Mouse (Mus musculus): ENCODE data around the gene Bfsp1. TPM values are rescaled to one million over a fixed set of nuclear protein-coding genes. Genes with fewer than 3 reads are reported as not detected.

The Bfsp1 gene
- polyA plus RNA-seq, 1 experiment from 2014 or later: 2.3 TPM

DNA sequence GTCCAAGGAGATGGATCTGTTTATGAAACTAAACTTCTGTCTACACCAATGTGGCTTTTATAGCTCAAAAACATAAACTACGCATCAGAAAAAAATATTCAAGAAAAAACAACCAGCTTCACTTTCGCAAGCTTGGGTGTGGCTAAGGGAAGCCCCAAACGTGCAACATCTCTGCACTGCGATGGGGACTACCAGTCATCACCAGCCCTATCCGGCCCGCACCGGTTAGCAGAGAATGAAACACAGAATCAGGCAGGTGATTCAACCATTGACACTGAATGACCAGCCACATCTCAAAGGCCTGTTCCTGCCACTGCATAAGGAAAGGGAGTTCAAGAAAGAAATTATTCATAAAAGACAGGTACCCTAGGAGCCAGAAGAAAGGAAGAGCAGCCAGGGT lies 27.2 kb downstream of the Bfsp1 start:
- Histone ChIP-seq H3K9ac (no peak overlapping the region), H3K36me3 (no peaks in the 10 kb centered on the region), H3K4me2 (no peak overlapping the region), H3K27ac (ENCODE audit: poor library complexity, severe bottlenecking) (no peak overlapping the region), H3K9me3 (replicated peaks) (no peaks in the 10 kb centered on the region), H3K4me1 (replicated peaks) (peaks cover 8% of the 10 kb centered on the region; the same call in 1 of the 2 replicates), H3K27me3 (replicated peaks) (no peaks in the 10 kb centered on the region), H3K4me3 (no peak overlapping the region)
- WGBS: 76% methylated on average over 7 of the region's 7 CpGs
- no peak for ATAC-seq (ENCODE audit: insufficient number of reproducible peaks, low FRiP score)

DNA sequence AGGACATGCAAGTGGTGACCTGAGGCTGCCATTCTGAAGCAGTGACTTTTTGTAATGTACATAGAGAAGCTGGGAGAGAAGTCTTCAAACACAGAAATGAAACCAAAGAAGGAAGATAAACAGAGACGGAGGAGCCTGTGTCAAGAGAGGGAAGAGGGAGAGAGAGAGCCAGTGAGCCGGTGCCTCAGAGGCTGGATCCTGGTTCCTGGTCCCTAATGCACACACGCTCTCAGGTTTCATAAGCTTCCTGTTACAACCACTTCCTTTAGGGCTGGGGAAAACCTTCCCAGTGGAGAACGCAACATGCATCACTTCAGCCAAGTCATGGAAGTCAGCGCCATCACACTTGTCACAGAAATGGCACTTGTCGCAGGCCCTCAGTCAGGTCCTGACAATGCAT lies 28.9 kb downstream of the Bfsp1 start:
- no peaks in the 10 kb centered on the region for H3K9me3 ChIP-seq (replicated peaks)
- H3K27ac ChIP-seq (ENCODE audit: poor library complexity, severe bottlenecking): no peak overlapping the region
- no peaks in the 10 kb centered on the region for H3K36me3 ChIP-seq
- H3K4me3 ChIP-seq: no peak overlapping the region
- peaks cover 8% of the 10 kb centered on the region; the same call in 1 of the 2 replicates for H3K4me1 ChIP-seq (replicated peaks)
- no peaks in the 10 kb centered on the region for H3K27me3 ChIP-seq (replicated peaks)
- H3K4me2 ChIP-seq: no peak overlapping the region
- no peak for ATAC-seq (ENCODE audit: insufficient number of reproducible peaks, low FRiP score)
- WGBS: 57% methylated on average over 6 of the region's 6 CpGs
- H3K9ac ChIP-seq: no peak overlapping the region

DNA sequence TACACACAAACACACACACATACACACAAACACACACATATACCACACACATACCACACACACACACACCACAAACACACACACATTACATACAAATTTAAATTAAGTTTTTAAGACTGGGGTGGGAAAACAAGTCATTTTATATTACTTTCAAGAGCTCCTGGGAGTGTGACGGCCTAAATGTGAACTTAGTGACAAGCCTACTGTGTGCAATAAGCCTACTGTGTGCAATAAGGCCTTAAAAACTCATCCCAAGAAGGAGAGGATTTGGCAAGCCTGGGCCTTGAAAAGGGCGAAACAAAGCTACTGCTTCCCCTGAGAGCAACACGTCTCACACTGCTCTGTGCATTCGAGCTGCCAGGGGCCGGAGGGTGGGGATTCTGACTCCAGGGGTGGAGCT lies 30.3 kb downstream of the Bfsp1 start:
- no peak for ATAC-seq (ENCODE audit: insufficient number of reproducible peaks, low FRiP score)
- Histone ChIP-seq H3K9ac (no peak overlapping the region), H3K27me3 (replicated peaks) (no peaks in the 10 kb centered on the region), H3K4me3 (no peak overlapping the region), H3K36me3 (no peaks in the 10 kb centered on the region), H3K4me1 (replicated peaks) (peaks cover 8% of the 10 kb centered on the region; the same call in 1 of the 2 replicates), H3K9me3 (replicated peaks) (no peaks in the 10 kb centered on the region), H3K27ac (ENCODE audit: poor library complexity, severe bottlenecking) (no peak overlapping the region), H3K4me2 (no peak overlapping the region)
- WGBS: 77% methylated on average over 5 of the region's 5 CpGs

DNA sequence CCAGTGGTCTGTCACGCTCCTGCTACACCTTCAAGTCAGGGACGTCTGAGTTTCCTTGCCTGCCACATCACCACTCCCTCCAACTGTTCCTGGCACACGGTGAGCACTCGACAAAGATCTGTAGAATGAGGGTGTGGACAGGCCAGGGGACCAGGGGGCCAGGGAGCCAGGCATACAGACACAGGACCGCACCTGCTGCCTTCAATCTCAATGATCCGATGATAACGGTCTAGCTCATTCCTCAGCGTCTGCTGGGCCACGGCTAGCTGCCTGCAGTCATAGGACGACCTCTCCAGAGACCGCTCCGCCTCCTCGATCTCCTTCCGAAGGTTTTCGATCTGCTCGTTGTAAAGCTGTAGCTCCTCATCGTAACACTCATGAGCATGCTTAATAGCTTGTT lies 31.3 kb downstream of the Bfsp1 start:
- Histone ChIP-seq H3K9me3 (replicated peaks) (no peaks in the 10 kb centered on the region), H3K27ac (ENCODE audit: poor library complexity, severe bottlenecking) (no peak overlapping the region), H3K36me3 (no peaks in the 10 kb centered on the region), H3K9ac (no peak overlapping the region), H3K4me2 (peak overlapping the region; percentile 17; the same call in 1 of the 2 replicates), H3K27me3 (replicated peaks) (no peaks in the 10 kb centered on the region), H3K4me3 (no peak overlapping the region), H3K4me1 (replicated peaks) (peaks cover 8% of the 10 kb centered on the region; the same call in 1 of the 2 replicates)
- 62% methylated on average over 17 of the region's 17 CpGs for WGBS
- ATAC-seq (ENCODE audit: insufficient number of reproducible peaks, low FRiP score): no peak

DNA sequence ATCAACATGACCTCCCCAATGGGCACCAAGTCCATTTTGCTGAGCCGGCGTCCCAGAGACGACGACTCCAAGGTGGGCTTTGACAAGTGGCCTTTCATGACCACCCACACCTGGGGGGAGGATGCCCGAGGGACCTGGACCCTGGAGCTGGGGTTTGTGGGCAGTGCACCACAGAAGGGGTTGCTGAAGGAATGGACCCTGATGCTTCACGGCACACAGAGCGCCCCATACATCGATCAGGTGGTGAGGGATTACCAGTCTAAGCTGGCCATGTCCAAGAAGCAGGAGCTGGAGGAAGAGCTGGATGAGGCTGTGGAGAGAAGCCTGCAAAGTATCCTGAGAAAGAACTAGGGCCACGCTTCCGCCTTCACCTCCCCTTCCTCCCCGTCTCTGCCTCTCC lies 49.5 kb downstream of the Bfsp1 start:
- H3K9ac ChIP-seq: no peak overlapping the region
- WGBS: 81% methylated on average over 11 of the region's 11 CpGs
- 0 out of 2 replicates have a peak, but pooled peaks cover 2% of the 10 kb centered on the region for H3K4me1 ChIP-seq (replicated peaks)
- no peak overlapping the region for H3K4me3 ChIP-seq
- ATAC-seq (ENCODE audit: insufficient number of reproducible peaks, low FRiP score): no peak
- no peak overlapping the region for H3K27ac ChIP-seq (ENCODE audit: poor library complexity, severe bottlenecking)
- H3K27me3 ChIP-seq (replicated peaks): no peaks in the 10 kb centered on the region
- H3K36me3 ChIP-seq: no peaks in the 10 kb centered on the region
- no peak overlapping the region for H3K4me2 ChIP-seq
- H3K9me3 ChIP-seq (replicated peaks): no peaks in the 10 kb centered on the region

DNA sequence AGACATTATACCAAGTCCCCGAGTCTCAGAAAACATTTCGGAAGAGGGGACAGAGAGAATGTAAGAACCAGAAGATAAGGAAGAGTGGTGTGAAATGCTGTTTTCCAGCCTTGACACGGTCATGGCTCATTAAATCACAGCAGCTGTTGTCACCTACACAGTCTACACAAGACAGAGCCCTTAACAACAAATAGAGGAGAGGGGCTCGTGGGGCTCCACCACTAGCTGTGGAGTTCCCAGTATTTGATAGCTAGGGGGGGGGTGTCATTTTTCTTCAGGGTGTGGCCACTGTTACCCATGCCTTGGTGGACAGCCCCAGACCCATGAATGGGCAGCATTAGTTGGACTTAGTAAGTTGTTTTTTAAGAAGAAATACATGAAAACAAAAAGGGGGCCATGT lies 50.7 kb downstream of the Bfsp1 start:
- WGBS: 28% methylated on average over 4 of the region's 4 CpGs
- H3K27me3 ChIP-seq (replicated peaks): no peaks in the 10 kb centered on the region
- H3K4me2 ChIP-seq: no peak overlapping the region
- no peak overlapping the region for H3K27ac ChIP-seq (ENCODE audit: poor library complexity, severe bottlenecking)
- H3K4me1 ChIP-seq (replicated peaks): 0 out of 2 replicates have a peak, but pooled peaks cover 3% of the 10 kb centered on the region
- ATAC-seq (ENCODE audit: insufficient number of reproducible peaks, low FRiP score): no peak
- no peak overlapping the region for H3K9ac ChIP-seq
- no peak overlapping the region for H3K4me3 ChIP-seq
- H3K9me3 ChIP-seq (replicated peaks): no peaks in the 10 kb centered on the region
- H3K36me3 ChIP-seq: no peaks in the 10 kb centered on the region

DNA sequence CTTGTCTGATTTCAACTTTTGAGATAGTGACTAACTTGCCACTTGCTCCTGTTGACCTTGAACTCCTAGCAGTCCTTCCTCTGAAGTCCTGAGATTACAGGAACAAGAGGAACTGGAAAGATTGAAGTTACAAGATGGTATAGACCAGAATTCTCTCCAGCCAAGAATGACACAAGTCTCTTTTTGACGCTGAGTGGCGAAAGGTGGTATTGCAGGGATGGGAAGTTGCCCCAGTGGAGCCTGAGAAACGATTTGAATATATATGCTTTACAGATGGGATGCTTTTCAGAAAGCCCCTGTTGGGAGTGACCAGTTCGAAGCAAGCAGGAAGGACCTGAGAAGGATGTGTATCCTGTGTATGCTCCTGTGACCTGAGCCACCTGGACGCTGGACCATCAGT lies 54.2 kb downstream of the Bfsp1 start:
- Histone ChIP-seq H3K4me2 (no peak overlapping the region), H3K4me1 (replicated peaks) (peaks cover 15% of the 10 kb centered on the region), H3K27me3 (replicated peaks) (no peaks in the 10 kb centered on the region), H3K9ac (no peak overlapping the region), H3K9me3 (replicated peaks) (no peaks in the 10 kb centered on the region; the same call in 1 of the 2 replicates), H3K36me3 (no peaks in the 10 kb centered on the region), H3K4me3 (no peak overlapping the region), H3K27ac (ENCODE audit: poor library complexity, severe bottlenecking) (no peak overlapping the region)
- ATAC-seq (ENCODE audit: insufficient number of reproducible peaks, low FRiP score): no peak
- 60% methylated on average over 5 of the region's 5 CpGs for WGBS

DNA sequence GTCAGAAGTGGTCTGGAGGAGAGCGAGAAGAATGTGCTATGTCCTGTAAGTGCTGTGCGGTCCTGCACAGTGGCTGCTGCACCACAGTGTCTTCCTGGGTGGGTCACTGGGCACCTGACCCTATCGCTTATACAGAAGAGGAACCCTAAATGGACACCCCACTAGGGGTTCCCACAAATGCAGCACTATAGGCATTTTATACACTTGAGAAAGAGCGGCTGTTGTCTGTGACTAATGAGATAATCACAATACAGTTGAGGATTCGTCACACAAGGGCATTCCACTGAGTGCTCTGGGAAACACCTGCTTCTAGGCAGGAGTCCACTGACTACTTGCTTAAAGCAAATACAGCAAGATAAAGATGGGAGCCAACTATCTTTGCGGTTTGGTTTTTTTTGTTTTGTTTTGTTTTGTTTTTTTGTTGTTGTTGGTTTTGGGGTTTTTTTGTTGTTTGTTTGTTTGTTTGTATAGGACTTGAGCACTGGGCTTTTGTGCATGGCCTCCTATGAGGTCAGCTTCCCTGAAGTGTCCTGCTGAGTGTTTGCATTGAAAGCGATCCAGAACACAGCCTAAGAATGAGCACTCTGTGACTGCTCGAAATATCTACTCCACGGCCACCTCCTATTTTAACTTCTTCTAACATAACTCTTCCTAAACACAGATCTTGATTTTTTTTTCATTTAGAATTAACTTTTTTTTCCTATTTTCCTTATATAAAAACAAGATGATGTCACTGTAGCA lies 55.9 kb downstream of the Bfsp1 start:
- H3K9ac ChIP-seq: no peak overlapping the region
- H3K4me1 ChIP-seq (replicated peaks): peaks cover 15% of the 10 kb centered on the region
- H3K4me2 ChIP-seq: peak overlapping the region; percentile 30; the same call in 1 of the 2 replicates
- no peaks in the 10 kb centered on the region for H3K36me3 ChIP-seq
- H3K27ac ChIP-seq (ENCODE audit: poor library complexity, severe bottlenecking): no peak overlapping the region
- no peaks in the 10 kb centered on the region for H3K27me3 ChIP-seq (replicated peaks)
- H3K9me3 ChIP-seq (replicated peaks): no peaks in the 10 kb centered on the region; the same call in 1 of the 2 replicates
- no peak for ATAC-seq (ENCODE audit: insufficient number of reproducible peaks, low FRiP score)
- 0 out of 2 replicates have a peak overlapping the region, but pooled peaks have one; percentile 9 for H3K4me3 ChIP-seq
- WGBS: 57% methylated on average over 9 of the region's 9 CpGs

DNA sequence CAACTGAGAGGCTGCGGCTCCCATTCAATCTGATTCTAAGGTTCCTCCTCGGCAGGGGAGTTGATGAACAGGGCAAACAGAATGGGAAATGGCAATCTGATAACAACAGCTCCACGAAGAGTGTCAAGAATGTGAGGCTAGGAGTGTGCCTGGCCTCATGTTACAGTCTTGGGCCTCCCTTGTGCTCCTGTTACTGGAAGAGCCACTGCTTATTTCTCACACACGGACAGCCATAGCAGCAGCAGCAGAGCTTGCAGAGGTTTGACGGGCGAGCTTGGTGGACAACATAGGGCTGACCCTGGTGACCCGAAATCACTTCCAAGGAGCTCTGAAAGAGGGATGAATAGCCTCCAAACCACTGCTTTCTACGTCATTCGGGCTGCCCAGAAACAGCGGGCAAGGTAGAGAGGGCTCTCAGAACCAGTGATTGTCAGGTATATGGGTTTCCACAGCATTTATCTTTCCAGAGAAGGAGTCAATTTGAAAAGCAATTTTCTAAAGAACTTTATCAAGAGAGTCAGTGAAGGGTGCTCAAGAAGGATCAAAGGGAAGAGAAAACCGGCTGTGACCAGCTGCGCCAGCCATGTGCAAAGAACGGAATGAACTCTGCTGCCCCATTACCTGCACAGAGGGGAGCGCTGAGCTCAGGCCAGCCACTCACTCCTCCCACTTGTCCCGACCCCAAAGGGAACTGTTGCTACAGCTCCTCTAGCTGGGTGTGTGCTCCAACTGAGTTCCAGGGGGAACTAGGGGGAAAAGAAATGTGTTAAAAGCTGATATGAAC lies 56.6 kb downstream of the Bfsp1 start:
- no peak for ATAC-seq (ENCODE audit: insufficient number of reproducible peaks, low FRiP score)
- Histone ChIP-seq H3K27ac (ENCODE audit: poor library complexity, severe bottlenecking) (no peak overlapping the region), H3K27me3 (replicated peaks) (no peaks in the 10 kb centered on the region), H3K9ac (no peak overlapping the region), H3K4me2 (peak overlapping the region; percentile 30; the same call in 1 of the 2 replicates), H3K4me3 (0 out of 2 replicates have a peak overlapping the region, but pooled peaks have one; percentile 9), H3K36me3 (no peaks in the 10 kb centered on the region), H3K4me1 (replicated peaks) (peaks cover 15% of the 10 kb centered on the region), H3K9me3 (replicated peaks) (no peaks in the 10 kb centered on the region; the same call in 1 of the 2 replicates)
- WGBS: 53% methylated on average over 15 of the region's 15 CpGs

DNA sequence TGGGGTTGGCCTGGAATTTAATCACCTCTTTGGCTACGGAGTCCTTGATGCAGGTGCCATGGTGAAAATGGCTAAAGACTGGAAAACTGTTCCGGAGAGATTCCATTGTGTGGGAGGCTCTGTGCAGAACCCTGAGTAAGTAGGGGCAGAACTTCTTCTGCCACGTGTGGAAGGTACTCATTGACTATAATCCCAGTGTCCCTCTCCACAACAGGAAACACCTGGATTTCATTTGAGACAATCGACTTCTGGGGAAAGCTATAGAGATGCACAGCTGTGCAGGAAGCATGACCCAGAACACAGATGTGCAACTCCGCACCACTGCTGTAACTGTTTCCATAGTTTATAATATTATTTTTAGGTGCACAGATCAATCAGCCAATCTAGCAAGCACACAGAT lies 61.9 kb downstream of the Bfsp1 start:
- H3K4me3 ChIP-seq: no peak overlapping the region
- H3K36me3 ChIP-seq: no peaks in the 10 kb centered on the region
- ATAC-seq (ENCODE audit: insufficient number of reproducible peaks, low FRiP score): no peak
- 73% methylated on average over 5 of the region's 5 CpGs for WGBS
- H3K4me1 ChIP-seq (replicated peaks): peaks cover 1% of the 10 kb centered on the region; the same call in 1 of the 2 replicates
- no peaks in the 10 kb centered on the region; the same call in 1 of the 2 replicates for H3K9me3 ChIP-seq (replicated peaks)
- no peak overlapping the region for H3K4me2 ChIP-seq
- no peak overlapping the region for H3K9ac ChIP-seq
- H3K27ac ChIP-seq (ENCODE audit: poor library complexity, severe bottlenecking): no peak overlapping the region
- H3K27me3 ChIP-seq (replicated peaks): peaks cover 4% of the 10 kb centered on the region; the same call in 1 of the 2 replicates

DNA sequence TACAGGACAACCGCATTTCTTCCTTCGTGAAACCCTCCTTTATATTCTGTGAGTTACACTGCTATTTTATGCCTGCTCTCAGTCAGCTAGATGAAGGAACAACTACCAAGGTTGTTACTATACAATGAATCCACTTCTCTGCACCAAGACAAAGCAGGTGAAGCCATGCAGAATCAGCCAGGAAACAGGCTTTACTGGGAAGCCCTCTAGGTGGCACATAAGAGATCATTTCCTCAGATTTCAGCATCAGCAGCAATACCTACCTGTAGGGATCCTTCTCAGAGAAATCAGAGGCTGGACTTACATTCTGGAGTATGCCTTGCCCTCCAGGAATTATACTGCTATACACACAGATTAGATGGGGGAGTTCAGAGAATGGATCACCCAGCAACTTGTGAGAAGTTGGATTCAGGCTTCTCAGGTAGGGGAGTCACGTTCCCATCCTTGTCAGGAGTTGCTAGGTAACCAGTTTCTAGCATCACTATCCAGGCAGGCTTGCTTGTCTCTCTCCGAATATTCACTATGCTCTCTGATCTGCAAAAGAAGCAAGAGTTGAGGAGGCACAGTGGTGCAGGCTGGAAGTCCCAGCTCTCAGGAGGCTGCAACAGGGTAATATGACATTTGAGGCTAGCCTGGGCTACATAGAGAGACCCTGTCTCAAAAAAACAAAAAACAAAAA lies 66.5 kb downstream of the Bfsp1 start:
- Histone ChIP-seq H3K4me1 (replicated peaks) (no peaks in the 10 kb centered on the region), H3K4me3 (no peak overlapping the region), H3K27ac (ENCODE audit: poor library complexity, severe bottlenecking) (no peak overlapping the region), H3K9ac (no peak overlapping the region), H3K4me2 (no peak overlapping the region), H3K27me3 (replicated peaks) (peaks cover 4% of the 10 kb centered on the region; the same call in 1 of the 2 replicates), H3K36me3 (no peaks in the 10 kb centered on the region), H3K9me3 (replicated peaks) (no peaks in the 10 kb centered on the region)
- ATAC-seq (ENCODE audit: insufficient number of reproducible peaks, low FRiP score): no peak
- WGBS: 69% methylated on average over 4 of the region's 4 CpGs

Measured in heart, embryonic 12.5 days (tissue).